Mouse (Mus musculus) heart, embryonic 13.5 days (tissue): ENCODE measurements around the gene Ccdc71. TPM values are rescaled to one million over a fixed set of nuclear protein-coding genes. Genes with fewer than 3 reads are reported as not detected.

Experiments used
- polyA plus RNA-seq: library from polyadenylated mRNA; unstranded; fragments of >200 nt; fragmentation: Nextera tagmentation; extraction: Ambion mirVana; gene quantifications from 2 replicates; pipeline ENCODE4 v1.2.1, GENCODE M21; 2015

The Ccdc71 gene
- polyA plus RNA-seq, 1 experiment from 2014 or later: 42.7 TPM

Other genes with a start within 250 kb of the Ccdc71 start
- gene Dag1, start 196.6 kb upstream of the Ccdc71 start, polyA plus RNA-seq: 136 and 138 TPM in 2 replicates
- 23.6 and 24.3 TPM in 2 replicates for gene Nicn1, start 170.1 kb upstream of the Ccdc71 start, polyA plus RNA-seq
- 10.9 and 12.9 TPM in 2 replicates for gene Amt, start 163.7 kb upstream of the Ccdc71 start, polyA plus RNA-seq
- 332 and 341 TPM in 2 replicates for gene Rhoa, start 154.4 kb upstream of the Ccdc71 start, polyA plus RNA-seq
- gene Tcta, start 154.4 kb upstream of the Ccdc71 start, polyA plus RNA-seq: 31.2 and 32.6 TPM in 2 replicates
- 825 and 854 TPM in 2 replicates for gene Gpx1, start 121.6 kb upstream of the Ccdc71 start, polyA plus RNA-seq
- 80.6 and 86.7 TPM in 2 replicates for gene Usp4, start 112.7 kb upstream of the Ccdc71 start, polyA plus RNA-seq
- 0.21 and 0.39 TPM in 2 replicates for gene 1700102P08Rik, start 67.7 kb upstream of the Ccdc71 start, polyA plus RNA-seq
- 0.71 and 0.80 TPM in 2 replicates for gene Ccdc36, start 32.0 kb upstream of the Ccdc71 start, polyA plus RNA-seq
- not detected in 2 replicates for gene BC048562, start 24.0 kb upstream of the Ccdc71 start, polyA plus RNA-seq
- 90.6 and 106 TPM in 2 replicates for gene Klhdc8b, start 1.1 kb downstream of the Ccdc71 start, polyA plus RNA-seq
- gene Lamb2, start 19.2 kb downstream of the Ccdc71 start, polyA plus RNA-seq: 45.3 and 49.0 TPM in 2 replicates
- gene Usp19, start 30.1 kb downstream of the Ccdc71 start, polyA plus RNA-seq: 51.4 and 55.9 TPM in 2 replicates
- 62.2 and 69.0 TPM in 2 replicates for gene Qars, start 47.2 kb downstream of the Ccdc71 start, polyA plus RNA-seq
- 81.2 and 81.7 TPM in 2 replicates for gene Qrich1, start 56.3 kb downstream of the Ccdc71 start, polyA plus RNA-seq
- gene Impdh2, start 99.8 kb downstream of the Ccdc71 start, polyA plus RNA-seq: 99.5 and 107 TPM in 2 replicates
- gene Ndufaf3, start 106.9 kb downstream of the Ccdc71 start, polyA plus RNA-seq: 53.5 TPM in 2 replicates
- 86.6 and 92.1 TPM in 2 replicates for gene Dalrd3, start 109.4 kb downstream of the Ccdc71 start, polyA plus RNA-seq
- 61.7 and 64.1 TPM in 2 replicates for gene Wdr6, start 118.2 kb downstream of the Ccdc71 start, polyA plus RNA-seq
- gene P4htm, start 137.1 kb downstream of the Ccdc71 start, polyA plus RNA-seq: 19.5 and 20.0 TPM in 2 replicates
- 36.6 and 44.5 TPM in 2 replicates for gene Arih2, start 188.9 kb downstream of the Ccdc71 start, polyA plus RNA-seq
- 67.9 and 73.0 TPM in 2 replicates for gene Slc25a20, start 201.6 kb downstream of the Ccdc71 start, polyA plus RNA-seq
- 25.6 and 26.8 TPM in 2 replicates for gene Prkar2a, start 228.8 kb downstream of the Ccdc71 start, polyA plus RNA-seq